Mouse (Mus musculus) common myeloid progenitor, adult 5-6 weeks (primary cell): ENCODE data around the gene Tm4sf4. TPM values are rescaled to one million over a fixed set of nuclear protein-coding genes. Genes with fewer than 3 reads are reported as not detected.
A peak's percentile ranks its signal among the peaks of the same experiment; 100 is the strongest.

Experiments used
- ATAC-seq: replicated peaks from 2 replicates; pipeline ENCODE4 v1.8.0; 2016; ENCODE audit warnings: low read depth, mild to moderate bottlenecking, moderate TSS enrichment, inconsistent platforms; ENCODE audit not compliant: poor library complexity, severe bottlenecking
- total RNA-seq: library from RNA; stranded (forward); fragments of 200-1000, 187-1606 nt; gene quantifications from 2 replicates; pipeline ENCODE4 v1.2.3, GENCODE M21; 2017

Tm4sf4 gene
- not detected in 2 replicates for total RNA-seq

- no peak for ATAC-seq
Observed at GRCm38 (mm10) chr3:57425089-57425730, at the start of gene Tm4sf4. Gene Tm4sf4, plus strand, starts transcription at chr3:57425314.

- no peak for ATAC-seq
Observed at GRCm38 (mm10) chr3:57386423-57386822, 38.7 kb upstream of the Tm4sf4 start.

GRCm38 (mm10) chr3:57386895-57387294, 38.2 kb upstream of the Tm4sf4 start:
- no peak for ATAC-seq

- ATAC-seq: no peak
Observed at GRCm38 (mm10) chr3:57387593-57387992, 37.5 kb upstream of the Tm4sf4 start.

- ATAC-seq: no peak
Observed at GRCm38 (mm10) chr3:57411535-57411934, 13.6 kb upstream of the Tm4sf4 start.

- ATAC-seq: no peak
Observed at GRCm38 (mm10) chr3:57420233-57420632, 4.9 kb upstream of the Tm4sf4 start.

GRCm38 (mm10) chr3:57420660-57421059, 4.5 kb upstream of the Tm4sf4 start:
- no peak for ATAC-seq

- ATAC-seq: no peak
Observed at GRCm38 (mm10) chr3:57426351-57426750, 1.2 kb downstream of the Tm4sf4 start.

- no peak for ATAC-seq
Observed at GRCm38 (mm10) chr3:57428682-57429464, 3.8 kb downstream of the Tm4sf4 start.

- no peak for ATAC-seq
Observed at GRCm38 (mm10) chr3:57429486-57429885, 4.4 kb downstream of the Tm4sf4 start.

GRCm38 (mm10) chr3:57431706-57432105, 6.6 kb downstream of the Tm4sf4 start:
- ATAC-seq: no peak

GRCm38 (mm10) chr3:57435364-57435763, 10.2 kb downstream of the Tm4sf4 start:
- ATAC-seq: 0 out of 2 replicates have a peak, but pooled peaks have one; percentile 15

GRCm38 (mm10) chr3:57440956-57441355, 15.8 kb downstream of the Tm4sf4 start:
- ATAC-seq: no peak

GRCm38 (mm10) chr3:57445706-57446105, 20.6 kb downstream of the Tm4sf4 start:
- ATAC-seq: no peak

GRCm38 (mm10) chr3:57447889-57448288, 22.8 kb downstream of the Tm4sf4 start:
- no peak for ATAC-seq

- ATAC-seq: peak; percentile 82
Observed at GRCm38 (mm10) chr3:57448445-57448844, 23.3 kb downstream of the Tm4sf4 start.

- ATAC-seq: no peak
Observed at GRCm38 (mm10) chr3:57458652-57459051, 33.5 kb downstream of the Tm4sf4 start.

- ATAC-seq: no peak
Observed at GRCm38 (mm10) chr3:57463302-57463701, 38.2 kb downstream of the Tm4sf4 start.

- ATAC-seq: no peak
Observed at GRCm38 (mm10) chr3:57466289-57466688, 41.2 kb downstream of the Tm4sf4 start.

GRCm38 (mm10) chr3:57469325-57469724, 44.2 kb downstream of the Tm4sf4 start:
- ATAC-seq: no peak

- ATAC-seq: peak; percentile 42; the same call in 1 of the 2 replicates
Observed at GRCm38 (mm10) chr3:57470326-57470725, 45.2 kb downstream of the Tm4sf4 start.
